Mouse (Mus musculus) left cerebral cortex, adult 18-20 months (tissue): ENCODE measurements around the gene Cgref1. TPM values are rescaled to one million over a fixed set of nuclear protein-coding genes. Genes with fewer than 3 reads are reported as not detected.

Experiments
- DNase-seq, 2 experiments: peaks; one replicate each; pipeline ENCODE4 v3.0.0; 2021 to 2022; ENCODE audit warnings: low spot score in 2 of 2, mixed read lengths in 1 of 2
- long read RNA-seq, 2 experiments: library from polyadenylated mRNA; stranded (forward); transcript quantifications; one replicate each; pipeline ENCODE4 v2.0.0; 2021
- total RNA-seq, 2 experiments: library from RNA; stranded (reverse); gene quantifications; 2 replicates each; pipeline ENCODE4 v1.2.3; 2021

Gene Cgref1
- 10 to 100 TPM; 26.1 to 28.6 TPM for total RNA-seq
- long read RNA-seq, experiment 1, transcript Cgref1-201 (6 exons, 1,442 nt) = major isoform, 33 of 35 reads
- long read RNA-seq, experiment 1, partial matches to known transcripts = 2 of 35 reads
- long read RNA-seq, experiment 1, other reads (novel, unspliced or antisense) = 0 of 35 reads
- long read RNA-seq, experiment 2, transcript Cgref1-201 (6 exons, 1,442 nt) = major isoform, 43 of 47 reads
- long read RNA-seq, experiment 2, partial matches to known transcripts = 2 of 47 reads
- long read RNA-seq, experiment 2, other reads (novel, unspliced or antisense) = 2 of 47 reads

DNA sequence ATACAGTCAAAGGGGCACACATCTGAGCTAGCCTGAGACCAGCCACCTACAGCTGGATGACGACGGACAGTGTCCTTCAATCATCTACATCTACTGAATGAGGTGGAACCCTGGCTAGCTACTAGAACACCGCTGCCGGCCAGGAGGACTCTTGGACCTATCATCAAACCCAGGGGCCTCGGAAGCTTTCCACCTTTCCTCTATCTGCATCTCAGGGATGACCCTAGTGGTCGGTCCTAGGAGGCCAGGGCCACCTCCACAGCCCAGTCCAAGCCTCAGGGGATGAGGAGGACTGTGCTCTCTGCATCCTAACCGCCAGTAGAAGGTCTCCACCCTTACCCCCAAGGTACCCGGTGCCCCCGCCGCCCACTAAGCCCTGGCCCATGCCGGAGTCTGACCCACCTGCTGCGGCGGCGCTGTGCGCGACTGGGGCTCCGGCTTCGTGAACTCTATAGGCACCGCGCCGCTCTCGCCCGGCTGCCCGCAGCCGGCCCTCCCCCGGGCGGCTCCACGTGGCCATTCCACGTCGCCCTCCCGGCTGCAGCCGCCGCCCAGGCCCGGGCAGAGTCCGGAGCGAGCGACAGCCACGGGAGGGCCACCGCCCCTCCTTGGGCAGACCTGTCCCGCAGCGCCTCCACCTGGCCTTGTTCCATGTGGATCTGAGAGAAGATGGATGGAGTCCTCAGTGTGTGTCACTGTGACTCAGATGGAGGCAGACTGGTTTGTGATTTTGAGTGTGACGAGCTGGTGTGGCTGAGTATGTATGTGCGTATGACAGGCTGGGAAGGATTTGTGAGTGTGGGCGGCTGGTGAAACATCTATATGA lies at the start of gene Cgref1:
TSS of gene Cgref1 (minus strand) at position 636 of the 826 bp plus-strand sequence.
- peak; percentile 75 to 80 for DNase-seq

DNA sequence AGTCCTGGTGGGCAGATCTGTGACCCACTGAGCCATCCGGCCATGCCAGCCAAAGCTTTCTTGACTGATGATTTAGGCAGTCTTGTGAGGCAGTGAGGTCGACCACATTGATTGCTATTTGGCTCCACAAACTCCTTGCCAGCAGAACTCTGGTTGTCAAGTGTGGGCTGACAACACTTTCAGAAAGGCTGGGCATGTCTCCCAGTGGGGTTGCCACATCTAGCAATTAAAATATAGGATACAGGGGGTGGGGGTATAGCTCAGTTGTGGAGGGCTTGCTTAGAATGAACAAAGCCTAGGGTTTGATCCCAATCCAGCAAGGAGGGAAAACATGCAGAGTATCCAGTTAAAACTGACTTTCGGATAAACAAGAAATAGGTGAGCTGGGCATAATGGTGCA lies 48.7 kb upstream of the Cgref1 start:
- DNase-seq = peak; percentile 14 to 36

- peak; percentile 44 to 73 for DNase-seq
Observed at GRCm38 (mm10) chr5:30992980-30993676, 47.7 kb upstream of the Cgref1 start.

- peak; percentile 22 to 33 for DNase-seq
Observed at GRCm38 (mm10) chr5:30982357-30982756, 37.0 kb upstream of the Cgref1 start.

- DNase-seq = no peak
Observed at GRCm38 (mm10) chr5:30974870-30975656, 29.7 kb upstream of the Cgref1 start.

GRCm38 (mm10) chr5:30969440-30969839 lies 24.0 kb upstream of the Cgref1 start:
- DNase-seq = no peak

DNA sequence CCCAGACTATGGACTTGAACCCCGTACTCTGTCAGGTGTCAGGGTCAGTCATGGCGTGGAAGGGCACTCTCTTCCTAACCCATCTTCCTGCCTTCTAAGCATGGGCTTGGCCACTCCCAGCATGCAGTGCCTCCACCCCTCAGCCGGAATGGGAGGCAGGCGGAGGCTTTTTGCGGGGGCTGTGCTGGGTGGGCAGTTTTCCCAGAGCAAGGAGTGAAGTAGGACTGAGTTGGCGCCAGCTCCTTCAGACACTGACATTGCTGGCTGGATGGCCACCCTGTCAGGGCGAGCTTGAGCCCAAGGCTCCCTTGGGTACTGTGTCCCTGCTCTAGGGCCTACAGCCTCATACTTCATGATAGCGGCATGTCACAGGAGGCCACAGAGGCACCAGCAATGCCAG lies 23.0 kb upstream of the Cgref1 start, which contains the start of gene Tcf23:
TSS of gene Tcf23 (plus strand) at position 247 of the 400 bp plus-strand sequence.
- DNase-seq = no peak

DNA sequence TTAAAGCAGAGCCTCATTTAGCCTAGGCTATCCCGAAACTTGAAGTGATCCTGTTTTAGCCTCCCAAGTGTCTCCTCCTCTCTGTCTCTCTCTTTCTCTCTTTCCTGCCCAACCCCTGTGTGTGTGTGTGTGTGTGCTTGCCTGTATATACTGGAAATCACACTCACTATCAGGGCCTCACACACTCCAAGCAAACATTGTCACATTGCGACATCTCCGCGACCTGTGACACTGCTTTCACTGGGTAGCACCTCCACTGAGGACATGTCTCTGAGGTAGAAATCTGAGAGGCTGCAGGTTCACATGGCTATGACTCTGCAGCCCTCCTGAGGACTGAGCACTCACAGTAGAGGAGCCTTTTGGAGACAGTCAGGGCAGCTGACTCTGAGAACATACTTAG lies 20.8 kb upstream of the Cgref1 start:
- DNase-seq = no peak

DNA sequence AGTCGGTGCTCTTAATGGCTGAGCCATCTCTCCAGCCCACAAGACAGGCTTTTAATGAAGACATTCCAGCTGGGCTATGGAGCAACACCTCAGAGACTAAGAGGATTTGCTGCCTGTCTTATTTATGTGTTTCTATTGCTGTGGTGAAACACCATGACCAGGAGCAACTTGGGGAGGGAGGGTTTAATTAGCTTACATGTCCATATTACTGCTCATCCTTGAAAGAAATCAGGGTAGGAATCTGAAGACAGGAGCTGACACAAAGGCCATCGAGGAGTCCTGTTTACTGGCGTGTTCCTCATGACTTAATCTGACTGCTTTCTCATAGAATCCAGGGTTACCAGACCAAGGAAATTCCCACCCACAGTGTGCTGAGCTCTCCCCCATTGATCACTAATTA lies 18.5 kb upstream of the Cgref1 start:
- no peak for DNase-seq

- DNase-seq = no peak
Observed at GRCm38 (mm10) chr5:30961545-30962505, 16.4 kb upstream of the Cgref1 start.

DNA sequence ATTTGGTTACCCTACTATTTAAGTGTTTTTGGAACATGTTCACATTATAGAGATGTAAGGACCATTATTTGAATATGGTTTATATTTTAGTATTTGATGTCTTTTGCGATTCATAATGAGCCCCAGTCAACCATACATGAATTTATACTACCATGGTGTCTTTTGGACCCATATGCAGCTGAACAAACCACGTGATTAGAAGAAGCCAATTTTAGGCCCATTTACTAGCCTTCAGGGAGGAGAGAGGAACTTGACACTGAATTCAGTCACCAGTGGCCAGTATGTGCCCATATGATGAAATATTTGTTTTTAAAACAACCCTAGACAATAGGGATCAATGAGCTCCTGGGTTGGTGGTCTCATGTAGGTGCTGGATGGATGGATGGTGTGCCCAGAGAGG lies 15.4 kb upstream of the Cgref1 start:
- DNase-seq = no peak

DNA sequence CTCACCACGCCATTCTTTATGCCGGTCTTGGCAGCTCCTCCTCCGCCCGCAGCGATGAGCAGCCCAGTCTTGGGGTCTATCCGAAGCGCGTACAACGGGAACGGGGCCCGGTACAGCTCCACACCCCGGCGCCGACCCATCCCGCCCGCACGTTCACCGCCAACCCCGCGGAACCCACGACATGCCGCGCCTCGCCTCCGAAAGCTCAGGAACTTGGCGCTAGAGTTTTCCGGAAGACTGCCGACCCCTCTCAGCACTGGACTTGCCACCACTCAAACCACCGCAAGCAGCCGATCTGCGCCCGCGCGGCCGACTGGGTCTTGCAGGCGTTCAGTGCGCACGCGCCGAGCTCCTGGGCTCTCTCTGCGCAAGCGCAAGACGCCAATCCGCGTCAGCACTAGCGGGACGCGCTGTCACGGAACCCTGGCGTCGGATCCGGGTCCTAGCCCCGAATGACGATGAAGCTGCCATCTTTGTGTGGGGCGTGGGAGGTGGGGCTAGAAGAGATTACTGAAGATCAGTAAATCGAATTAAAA lies 14.6 kb upstream of the Cgref1 start, which contains the start of gene Preb:
TSS of gene Preb (minus strand) at position 396 of the 536 bp plus-strand sequence.
- peak; percentile 99 to 100 for DNase-seq

DNA sequence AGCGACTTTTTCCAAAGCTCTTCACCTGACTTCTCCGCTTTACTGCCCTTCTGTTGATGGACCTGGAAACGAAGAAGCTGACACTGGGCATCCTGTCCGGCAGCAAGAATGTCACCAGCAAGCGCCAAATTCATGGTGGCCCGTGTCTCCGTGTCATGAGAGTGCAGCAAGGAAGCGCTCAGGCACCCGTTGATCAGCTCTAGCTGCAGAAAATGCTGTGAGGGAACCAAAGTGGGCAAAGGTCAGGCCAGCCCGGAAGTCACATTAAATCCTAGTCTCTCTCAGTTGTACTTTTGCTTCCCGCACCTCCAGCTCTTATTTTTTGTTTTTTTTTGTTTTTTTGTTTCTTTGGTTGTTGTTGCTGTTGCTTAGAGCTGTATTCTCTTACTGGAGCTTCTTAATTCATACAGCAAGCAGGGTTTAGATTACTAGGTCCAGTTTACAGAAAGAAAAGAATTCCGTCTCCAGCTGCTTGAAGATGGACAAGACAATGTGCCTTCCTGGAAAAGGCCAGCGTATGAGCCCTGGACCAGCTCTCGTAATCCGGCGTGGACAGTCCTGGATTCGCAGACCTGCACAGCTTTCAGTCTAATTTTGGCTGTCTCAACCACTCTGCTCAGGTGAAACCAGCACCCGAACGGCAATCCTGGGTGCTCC lies 13.9 kb upstream of the Cgref1 start:
- no peak for DNase-seq

- no peak for DNase-seq
Observed at GRCm38 (mm10) chr5:30957891-30958290, 12.5 kb upstream of the Cgref1 start.

DNA sequence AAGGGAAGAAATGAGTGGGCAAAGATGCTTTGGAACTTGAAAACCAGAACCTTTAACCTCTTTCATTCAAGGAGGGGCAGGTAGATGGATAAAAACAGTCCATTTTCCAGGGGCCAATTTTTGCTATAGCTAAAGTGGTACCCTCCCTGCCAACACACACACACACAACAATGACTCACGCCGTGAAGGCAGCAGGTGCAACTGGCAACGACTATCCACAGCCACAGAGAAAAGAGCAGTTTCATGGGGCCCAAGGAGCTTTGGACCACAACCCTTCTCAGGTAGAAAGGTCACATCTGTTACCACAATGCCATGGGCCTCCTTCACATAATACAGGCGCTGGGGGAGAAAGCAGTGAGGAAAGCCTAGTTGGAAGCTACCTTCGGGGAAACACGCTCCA lies 10.4 kb upstream of the Cgref1 start:
- DNase-seq = no peak

DNA sequence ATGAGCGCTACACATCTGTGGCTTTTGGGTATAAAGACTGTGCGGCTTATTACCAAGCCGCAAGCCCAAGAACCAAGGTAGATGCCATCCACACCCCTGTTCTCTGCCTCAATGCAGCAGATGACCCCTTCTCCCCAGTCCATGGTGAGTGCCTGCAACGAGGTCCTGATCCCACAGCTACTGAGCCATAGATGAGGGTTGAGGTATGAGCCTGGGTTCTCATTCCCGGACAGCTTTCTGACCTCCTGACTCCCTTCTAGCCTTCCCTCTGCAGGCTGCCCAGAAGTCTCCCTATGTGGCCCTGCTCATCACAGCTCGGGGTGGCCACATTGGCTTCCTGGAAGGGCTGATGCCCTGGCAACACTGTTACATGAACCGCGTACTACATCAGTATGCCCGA lies 9.2 kb upstream of the Cgref1 start:
- DNase-seq = no peak

- DNase-seq = no peak
Observed at GRCm38 (mm10) chr5:30954065-30954464, 8.7 kb upstream of the Cgref1 start.

DNA sequence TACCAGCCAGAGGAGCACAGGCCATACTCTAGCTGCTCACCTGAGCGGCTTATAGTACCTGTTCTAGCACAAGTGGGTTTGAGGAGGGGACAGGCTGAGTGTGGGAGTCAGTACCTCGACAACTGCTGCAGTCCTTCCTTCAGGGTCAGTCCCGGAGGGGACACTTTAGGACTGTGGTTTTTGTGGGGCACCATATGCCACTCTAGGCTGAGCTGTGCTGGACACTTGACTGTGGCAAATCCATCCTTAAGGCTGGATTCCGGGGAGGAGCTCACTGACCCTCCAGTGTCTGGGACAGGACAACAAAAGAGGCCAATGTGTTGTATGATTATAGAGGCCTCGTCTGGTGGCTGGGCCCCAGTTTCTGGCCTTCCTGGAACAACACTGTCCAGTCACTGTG lies 7.2 kb upstream of the Cgref1 start:
- DNase-seq = no peak

DNA sequence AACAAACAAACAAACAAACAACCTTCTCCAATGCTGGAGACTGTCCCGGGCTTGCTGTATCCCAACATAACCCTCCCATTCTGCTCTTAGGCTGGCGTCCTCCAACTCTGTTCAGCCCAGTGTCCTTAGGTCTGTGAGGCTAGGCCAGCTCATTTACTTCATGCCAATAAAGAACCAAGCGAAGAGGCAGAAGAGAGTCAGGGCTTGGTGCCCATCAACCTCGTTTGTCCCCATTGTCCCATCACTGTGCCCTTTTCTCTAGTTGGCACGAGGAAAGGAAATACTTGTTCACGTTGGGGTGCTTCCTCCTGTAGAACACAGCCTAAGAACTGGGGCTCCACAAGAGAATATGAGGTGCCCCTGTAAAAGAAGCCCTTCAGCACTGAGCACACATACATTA lies 6.3 kb upstream of the Cgref1 start:
- DNase-seq = no peak
